Mouse (Mus musculus) thymus, postnatal 0 days (tissue): ENCODE data around the gene Traf3. TPM values are rescaled to one million over a fixed set of nuclear protein-coding genes. Genes with fewer than 3 reads are reported as not detected.

Source experiments
- DNase-seq: peaks from one replicate; pipeline ENCODE4 v3.0.0-alpha.2; 2015; ENCODE audit warnings: low spot score
- polyA plus RNA-seq: library from polyadenylated mRNA; unstranded; fragments of >200 nt; fragmentation: Nextera tagmentation; extraction: Ambion mirVana; gene quantifications from 2 replicates; pipeline ENCODE4 v1.2.1, GENCODE M21; 2015

The Traf3 gene
- polyA plus RNA-seq, 1 experiment from 2014 or later: 13.1 TPM

DNA sequence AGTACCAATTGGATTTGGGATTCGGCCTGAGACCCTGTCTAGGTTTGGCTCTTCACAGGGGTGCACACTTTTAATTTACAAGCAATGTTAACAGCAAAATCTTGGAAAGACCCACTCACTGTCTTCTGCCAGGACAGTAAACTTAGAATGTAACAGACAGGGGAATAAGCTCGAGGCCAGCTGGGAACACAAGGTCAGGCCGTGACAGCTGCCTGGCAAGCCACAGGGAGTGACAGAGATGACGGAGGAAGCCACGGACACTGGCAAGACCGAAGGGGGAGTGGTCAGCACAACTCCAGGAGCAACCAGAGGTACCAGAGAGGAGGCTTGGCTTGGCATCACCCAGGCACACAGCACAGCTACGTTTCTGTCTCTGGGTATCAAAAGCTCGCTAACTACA lies 140.7 kb downstream of the Traf3 start:
- DNase-seq: no peak

GRCm38 (mm10) chr12:111309256-111309655 lies 143.1 kb downstream of the Traf3 start:
- DNase-seq: peak; percentile 34

GRCm38 (mm10) chr12:111309931-111310330 lies 143.8 kb downstream of the Traf3 start:
- DNase-seq: no peak

DNA sequence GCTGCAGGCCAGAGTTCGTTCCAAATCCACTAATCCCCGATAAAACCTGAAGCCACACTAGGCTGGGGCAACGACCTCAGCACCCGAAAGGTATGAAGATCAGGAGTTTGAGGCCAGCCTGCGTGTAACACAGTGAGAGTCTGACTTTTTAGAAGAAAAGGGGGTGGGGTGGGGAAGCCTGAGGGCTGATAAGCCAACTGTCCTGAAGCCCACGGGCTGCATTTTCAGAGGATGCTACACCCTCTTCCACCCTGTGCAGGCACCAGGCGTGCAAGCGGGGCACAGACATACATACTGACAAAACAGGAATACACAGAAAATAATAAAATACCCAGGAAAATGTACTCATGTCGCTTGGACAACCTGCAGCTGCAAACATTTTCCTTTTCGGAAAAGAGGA lies 145.6 kb downstream of the Traf3 start:
- no peak for DNase-seq

DNA sequence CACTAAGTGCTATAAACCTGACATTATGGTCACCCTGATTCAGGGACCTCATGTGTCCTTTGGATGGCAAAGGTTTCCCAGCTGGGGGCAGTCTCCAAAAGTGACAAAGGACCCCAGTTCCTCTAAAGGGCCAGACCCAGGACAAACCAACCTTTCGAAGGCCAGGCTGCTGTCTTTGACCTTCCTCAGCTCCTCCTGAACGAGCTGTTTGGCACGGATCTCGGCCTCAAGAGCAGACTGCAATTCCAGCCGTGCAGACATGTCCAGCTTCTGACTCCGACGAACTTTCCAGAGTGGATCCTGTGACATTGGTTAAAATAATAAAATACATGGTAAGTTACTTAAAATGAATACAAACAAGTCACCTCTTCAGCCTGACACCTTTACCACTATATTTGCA lies 148.1 kb downstream of the Traf3 start:
- DNase-seq: no peak

Other genes starting within 250 kb of the Traf3 start
- gene Ankrd9, start 187.3 kb upstream of the Traf3 start, polyA plus RNA-seq: 9.6 and 11.0 TPM in 2 replicates
- 10.1 and 14.0 TPM in 2 replicates for gene Rcor1, start 127.0 kb upstream of the Traf3 start, polyA plus RNA-seq
- 0.34 TPM in 1 of 2 replicates, not detected in the other for gene 4930595D18Rik, start 18.1 kb downstream of the Traf3 start, polyA plus RNA-seq
- 0.93 and 1.0 TPM in 2 replicates for gene Amn, start 104.7 kb downstream of the Traf3 start, polyA plus RNA-seq
- 4.3 and 4.9 TPM in 2 replicates for gene Cdc42bpb, start 211.3 kb downstream of the Traf3 start, polyA plus RNA-seq
- 4.8 and 5.9 TPM in 2 replicates for gene Lbhd2, start 240.4 kb downstream of the Traf3 start, polyA plus RNA-seq